Mouse (Mus musculus): ENCODE results near the gene Ndufb8. TPM values are rescaled to one million over a fixed set of nuclear protein-coding genes. Genes with fewer than 3 reads are reported as not detected.

Gene Ndufb8
- total RNA-seq, 1 experiment from 2014 or later: 71.2 TPM

GRCm38 (mm10) chr19:44498936-44499335, 56.3 kb downstream of the Ndufb8 start:
- no peak for ATAC-seq (ENCODE audit: extremely low read depth, insufficient number of reproducible peaks, low FRiP score, poor library complexity, severe bottlenecking)

Other genes starting within 250 kb of the Ndufb8 start
- gene Scd4, start 222.3 kb downstream of the Ndufb8 start, total RNA-seq (2017): 0.12 and 1.0 TPM in 2 replicates
- 296 and 305 TPM in 2 replicates for gene Scd1, start 147.6 kb downstream of the Ndufb8 start, total RNA-seq (2017)
- not detected in 2 replicates for gene Wnt8b, start 62.0 kb downstream of the Ndufb8 start, total RNA-seq (2017)
- gene Sec31b, start 9.6 kb downstream of the Ndufb8 start, total RNA-seq (2017): 1.8 and 2.1 TPM in 2 replicates
- gene Gm20538, start 2.6 kb downstream of the Ndufb8 start, total RNA-seq (2017): 7.1 and 11.0 TPM in 2 replicates
- 24.9 and 29.6 TPM in 2 replicates for gene Hif1an, start 7.4 kb upstream of the Ndufb8 start, total RNA-seq (2017)
- not detected in 2 replicates for gene Pax2, start 200.6 kb upstream of the Ndufb8 start, total RNA-seq (2017)